1 mouse cellular context compared by ENCODE assay signal in the genomic region with DNA sequence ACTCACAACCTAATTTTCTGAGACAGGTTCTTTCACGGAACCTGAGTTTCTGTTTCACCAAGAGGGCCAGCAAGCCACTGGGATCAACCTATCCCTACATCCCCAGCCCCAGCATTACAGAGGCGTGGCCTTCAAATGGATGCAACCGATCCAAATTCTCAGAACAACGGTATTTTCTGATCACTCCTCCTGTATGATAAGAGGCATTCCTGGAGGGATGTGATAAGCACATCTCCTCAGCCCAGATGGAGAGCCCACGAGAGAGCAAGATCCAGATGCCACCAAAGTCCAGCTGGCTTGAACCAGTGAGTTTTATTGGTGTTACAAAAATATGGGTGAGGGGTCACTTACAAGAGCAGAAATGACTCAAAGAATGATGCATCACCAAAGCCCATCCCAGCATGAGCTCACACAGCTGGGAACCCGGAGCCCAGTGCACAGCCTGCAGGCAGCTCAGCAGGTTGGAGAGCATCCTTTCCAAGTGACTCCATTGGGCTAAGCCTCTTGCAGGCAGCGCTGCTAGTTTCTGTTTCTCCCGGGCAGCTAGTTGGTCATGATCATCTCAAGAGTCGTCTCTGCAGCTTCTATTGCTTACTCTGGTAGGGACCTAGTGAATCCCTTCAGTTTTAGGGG.
TF ChIP-seq lines count a peak whose summit lies in the region.

No protein-coding gene starts in this region.

TF ChIP-seq in MEL, 35 proteins besides CTCF, POLR2A, EP300 and RAD21 (continued from another document):
- TF ChIP-seq SMC3 (IDR thresholded peaks at IDR 0.05; ENCODE audit: low read depth, low read length) (no peak), JUND (IDR thresholded peaks at IDR 0.05; ENCODE audit: low read depth, low read length) (no peak)
